Mouse (Mus musculus) B cell, adult (primary cell): ENCODE results near the gene Vmn2r80. TPM values are rescaled to one million over a fixed set of nuclear protein-coding genes. Genes with fewer than 3 reads are reported as not detected.

Experiments
- total RNA-seq: library from RNA; stranded (reverse); gene quantifications from 4 replicates; pipeline ENCODE4 v1.2.4, GENCODE M21; 2023; ENCODE audit not compliant: inconsistent age

The Vmn2r80 gene
- total RNA-seq = not detected in 4 replicates

DNA sequence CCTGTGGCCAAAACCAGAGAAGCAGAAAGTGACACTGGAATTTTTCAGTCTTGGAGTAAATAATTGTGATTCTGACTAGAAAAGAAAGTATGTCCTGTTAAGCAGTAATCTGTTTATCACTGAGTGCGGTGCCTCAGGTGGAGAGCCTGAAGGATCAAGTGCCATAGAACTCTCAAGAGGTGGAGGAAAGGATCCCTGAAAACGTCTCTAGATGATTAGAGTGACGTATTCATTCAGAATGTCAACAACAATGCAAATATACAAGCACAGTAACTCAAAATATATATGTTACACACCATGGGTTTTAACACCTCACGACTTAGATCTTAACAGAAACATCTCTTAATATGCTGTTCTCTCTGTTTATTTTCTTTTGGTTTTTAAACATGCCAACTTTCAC is at the start of gene Vmn2r80:
TSS of gene Vmn2r80 (plus strand) at position 301 of the 400 bp plus-strand sequence.

Other genes with a start within 250 kb of the Vmn2r80 start
- gene Olfr1354, start 235.6 kb upstream of the Vmn2r80 start, total RNA-seq = not detected in 4 replicates
- gene Olfr8, start 198.1 kb upstream of the Vmn2r80 start, total RNA-seq = not detected in 4 replicates
- not detected in 4 replicates for gene Olfr1353, start 185.5 kb upstream of the Vmn2r80 start, total RNA-seq
- not detected in 4 replicates for gene Olfr1352, start 167.7 kb upstream of the Vmn2r80 start, total RNA-seq
- not detected in 4 replicates for gene Olfr1351, start 136.3 kb upstream of the Vmn2r80 start, total RNA-seq
- gene Olfr57, start 120.0 kb upstream of the Vmn2r80 start, total RNA-seq = not detected in 4 replicates
- 16.5 to 18.3 TPM (median 17.7 TPM) in 4 replicates for gene 2610008E11Rik, start 51.2 kb upstream of the Vmn2r80 start, total RNA-seq
- not detected in 4 replicates for gene Vmn2r81, start 98.9 kb downstream of the Vmn2r80 start, total RNA-seq
- gene Vmn2r82, start 207.8 kb downstream of the Vmn2r80 start, total RNA-seq = not detected in 4 replicates